Mouse (Mus musculus): ENCODE data around the gene Gm26661. TPM values are rescaled to one million over a fixed set of nuclear protein-coding genes. Genes with fewer than 3 reads are reported as not detected.
A peak's percentile ranks its signal among the peaks of the same experiment; 100 is the strongest.

The Gm26661 gene
- total and polyA plus RNA-seq, 3 experiments: not detected

DNA sequence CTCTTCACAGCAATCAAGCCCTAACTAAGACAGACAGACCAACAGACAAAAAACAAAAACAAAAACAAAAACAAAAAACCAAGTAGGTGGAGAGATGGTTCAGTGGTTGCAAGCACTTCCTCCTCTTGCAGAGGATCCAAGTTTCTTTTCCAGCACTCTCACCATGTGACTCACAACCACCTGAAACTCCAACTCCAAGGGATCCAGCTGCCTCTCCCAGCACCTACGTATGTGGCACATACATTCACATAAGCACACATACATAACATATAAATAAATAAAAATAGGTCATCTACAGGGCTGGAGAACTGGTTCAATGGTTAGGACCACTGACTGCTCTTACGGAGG, 13.1 kb downstream of the Gm26661 start:
- no peaks in the 10 kb centered on the region for H3K79me2 ChIP-seq (replicated peaks; ENCODE audit: control insufficient read depth, extremely low read depth, insufficient read depth, poor library complexity, severe bottlenecking)
- no peaks in the 10 kb centered on the region for H3K27me3 ChIP-seq (replicated peaks)
- dilution Hi-C loops (cut with MboI; ENCODE audit: extremely low pct_ligation_motif_present, extremely low pct_unique_long_range_greater_than_20kb, low sequenced_read_pairs) (no loop called here), in situ Hi-C loops (cut with MboI; ENCODE audit: low pct_ligation_motif_present, low pct_unique_long_range_greater_than_20kb, low sequenced_read_pairs) (loop anchor here (25.0 kb wide), 1 partner anchor 508 kb away; the partner anchor contains the start of gene Fam107a)
- no peak for TF ChIP-seq JUND (conservative IDR thresholded peaks at IDR 0.05; ENCODE audit: low read depth, low read length)
- TF ChIP-seq TBP (conservative IDR thresholded peaks at IDR 0.05; ENCODE audit: low read depth, low read length): 0 out of 2 replicates have a peak, but pooled peaks have one; percentile 58
- H3K4me1 ChIP-seq (ENCODE audit: control insufficient read depth in 1 of 2, insufficient read depth in 2 of 2): peaks cover 5 to 21% of the 10 kb centered on the region in 2 experiments
- no peak for DNase-seq (ENCODE audit: extremely low read depth)
- 0 out of 2 replicates have a peak overlapping the region, but pooled peaks have one; percentile 32 for H3K4me2 ChIP-seq (ENCODE audit: insufficient read depth, low read depth, poor library complexity, severe bottlenecking)
- no peak overlapping the region for H3K27ac ChIP-seq (ENCODE audit: insufficient read depth, low read depth)
- peaks cover 4% of the 10 kb centered on the region for H3K9me3 ChIP-seq (replicated peaks; ENCODE audit: low read length)
- no peaks in the 10 kb centered on the region for H3K36me3 ChIP-seq (replicated peaks in 1 of 2; ENCODE audit: control insufficient read depth in 1 of 2, insufficient read depth in 1 of 2, low read length in 1 of 2)
- H3K4me3 ChIP-seq (replicated peaks in 1 of 3; ENCODE audit: low read depth in 2 of 3, low read length in 2 of 3, poor library complexity in 1 of 3): peak overlapping the region; percentile 23 to 39 (median 23)
- H3K9ac ChIP-seq (ENCODE audit: insufficient read depth, low read depth): no peak overlapping the region

DNA sequence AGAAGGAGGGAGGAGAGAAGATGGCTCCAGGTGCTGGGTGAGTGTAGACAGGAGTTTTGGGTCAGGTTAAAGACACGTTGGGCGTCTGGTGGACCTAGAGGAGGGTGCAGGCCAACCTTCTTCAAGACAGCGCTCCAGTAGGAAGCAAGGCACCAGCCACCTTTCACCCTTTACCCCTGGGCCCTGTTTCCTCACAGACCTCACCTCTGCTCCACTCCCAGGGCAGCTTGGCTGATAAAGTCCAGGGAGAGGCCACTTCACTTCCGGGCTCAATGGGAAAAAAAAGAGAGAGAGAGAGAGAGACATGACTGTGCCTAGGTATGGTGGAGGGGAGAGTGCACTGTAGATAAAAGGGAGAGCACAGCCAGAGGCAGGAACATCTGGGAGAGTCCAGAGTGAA, 16.3 kb downstream of the Gm26661 start:
- Histone ChIP-seq H3K79me2 (replicated peaks; ENCODE audit: control insufficient read depth, extremely low read depth, insufficient read depth, poor library complexity, severe bottlenecking) (no peaks in the 10 kb centered on the region), H3K9me3 (replicated peaks; ENCODE audit: low read length) (no peaks in the 10 kb centered on the region), H3K36me3 (replicated peaks in 1 of 2; ENCODE audit: control insufficient read depth in 1 of 2, insufficient read depth in 1 of 2, low read length in 1 of 2) (no peaks in the 10 kb centered on the region), H3K4me2 (ENCODE audit: insufficient read depth, low read depth, poor library complexity, severe bottlenecking) (no peak overlapping the region), H3K9ac (ENCODE audit: insufficient read depth, low read depth) (no peak overlapping the region), H3K27me3 (replicated peaks) (no peaks in the 10 kb centered on the region), H3K4me3 (replicated peaks in 1 of 3; ENCODE audit: low read depth in 2 of 3, low read length in 2 of 3, poor library complexity in 1 of 3) (no peak overlapping the region), H3K4me1 (ENCODE audit: control insufficient read depth in 1 of 2, insufficient read depth in 2 of 2) (peaks cover 5 to 26% of the 10 kb centered on the region in 2 experiments), H3K27ac (ENCODE audit: insufficient read depth, low read depth) (no peak overlapping the region)
- dilution Hi-C loops (cut with MboI; ENCODE audit: extremely low pct_ligation_motif_present, extremely low pct_unique_long_range_greater_than_20kb, low sequenced_read_pairs) (no loop called here), in situ Hi-C loops (cut with MboI; ENCODE audit: low pct_ligation_motif_present, low pct_unique_long_range_greater_than_20kb, low sequenced_read_pairs) (loop anchor here (25.0 kb wide), 1 partner anchor 505 kb away; the partner anchor contains the start of gene Fam107a)
- TF ChIP-seq TCF12 (IDR thresholded peaks at IDR 0.05; ENCODE audit: low read depth, low read length) (no peak), USF2 (conservative IDR thresholded peaks at IDR 0.05; ENCODE audit: low read depth, low read length) (no peak), NRF1 (IDR thresholded peaks at IDR 0.05; ENCODE audit: low read depth, low read length) (no peak), CHD1 (IDR thresholded peaks at IDR 0.05; ENCODE audit: low read depth, low read length) (no peak), MAFK (IDR thresholded peaks at IDR 0.05; ENCODE audit: insufficient replicate concordance, low read length) (no peak), MEF2A (IDR thresholded peaks at IDR 0.05; ENCODE audit: borderline replicate concordance, low read depth, low read length) (no peak), MAX (IDR thresholded peaks at IDR 0.05; ENCODE audit: low read length) (no peak), KAT2A (IDR thresholded peaks at IDR 0.05; ENCODE audit: insufficient replicate concordance, low read length) (no peak), ELF1 (IDR thresholded peaks at IDR 0.05; ENCODE audit: low read depth, low read length) (no peak), SMC3 (IDR thresholded peaks at IDR 0.05; ENCODE audit: low read depth, low read length) (no peak), ETS1 (conservative IDR thresholded peaks at IDR 0.05; ENCODE audit: low read depth, low read length) (no peak), GABPA (IDR thresholded peaks at IDR 0.05; ENCODE audit: insufficient replicate concordance, low read depth, low read length) (no peak), E2F4 (IDR thresholded peaks at IDR 0.05; ENCODE audit: insufficient replicate concordance, low read depth, low read length) (no peak), BHLHE40 (IDR thresholded peaks at IDR 0.05; ENCODE audit: low read depth, low read length) (no peak), NELFE (IDR thresholded peaks at IDR 0.05; ENCODE audit: low read depth, low read length) (no peak), ZNF384 (IDR thresholded peaks at IDR 0.05; ENCODE audit: low read depth, low read length) (no peak), CHD2 (IDR thresholded peaks at IDR 0.05; ENCODE audit: low read length) (no peak), RCOR1 (conservative IDR thresholded peaks at IDR 0.05; ENCODE audit: low read depth, low read length) (no peak), EP300 (IDR thresholded peaks at IDR 0.05; ENCODE audit: low read length) (no peak)
- DNase-seq (ENCODE audit: extremely low read depth): no peak
